Mouse (Mus musculus): ENCODE measurements around the gene Gm8298. TPM values are rescaled to one million over a fixed set of nuclear protein-coding genes. Genes with fewer than 3 reads are reported as not detected.
"Not testable (repeated sequence)": the region's sequence is repeated elsewhere in the genome, so short reads cannot be mapped to it uniquely, and the experiment has no call there.

Gm8298 gene
- polyA plus RNA-seq (2012; rRNA removed), result not detected in 2 replicates

DNA sequence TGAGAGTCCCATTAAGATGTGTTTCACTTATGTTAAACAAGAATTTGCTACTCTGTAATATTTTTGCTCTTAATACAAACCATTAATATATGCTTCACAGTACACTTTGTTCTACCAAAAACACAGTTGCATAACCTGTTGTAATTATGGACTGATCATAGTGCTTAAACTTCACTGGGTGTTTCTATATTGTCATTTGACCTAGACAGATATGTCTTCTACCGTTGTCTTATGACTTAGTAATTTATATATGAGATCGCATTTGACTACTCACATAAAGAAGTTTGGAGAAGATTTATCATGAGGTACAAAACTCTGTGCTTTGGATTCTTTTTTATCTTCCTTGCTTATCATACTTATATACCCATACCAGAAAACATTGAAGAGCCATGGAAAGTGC, at the start of gene Gm8298:
TSS of gene Gm8298 (plus strand) at position 301 of the 400 bp plus-strand sequence.
- TF ChIP-seq CTCF (IDR thresholded peaks at IDR 0.05; ENCODE audit: borderline replicate concordance, extremely low read depth, insufficient read depth, insufficient read length) (no peak), POLR2A (IDR thresholded peaks at IDR 0.05; ENCODE audit: borderline replicate concordance, extremely low read depth, insufficient read depth, insufficient read length, poor library complexity, severe bottlenecking) (no peak)
- no peak for DNase-seq (ENCODE audit: low read depth)

DNA sequence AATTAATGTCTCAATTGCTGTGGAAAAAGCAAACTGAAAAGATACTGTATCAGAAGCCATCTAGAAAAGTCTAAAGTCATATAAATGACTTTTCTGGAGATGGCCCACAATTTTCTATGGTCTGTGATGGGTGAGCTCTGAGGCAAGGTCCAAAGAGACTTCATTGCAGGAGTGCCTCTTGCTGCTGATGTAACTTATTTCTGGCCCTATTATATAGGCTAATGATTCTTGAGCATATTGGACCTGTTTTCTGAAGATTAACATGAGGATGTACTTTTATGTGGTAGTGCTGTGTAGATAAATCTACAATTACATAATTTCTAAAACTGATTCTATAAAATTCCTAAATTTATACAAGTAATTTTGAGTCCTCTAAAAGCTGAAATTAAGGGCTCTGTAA, 47.7 kb upstream of the Gm8298 start:
- no peak for DNase-seq (ENCODE audit: low read depth)
- TF ChIP-seq POLR2A (IDR thresholded peaks at IDR 0.05; ENCODE audit: borderline replicate concordance, extremely low read depth, insufficient read depth, insufficient read length, poor library complexity, severe bottlenecking) (no peak), CTCF (IDR thresholded peaks at IDR 0.05; ENCODE audit: borderline replicate concordance, extremely low read depth, insufficient read depth, insufficient read length) (no peak)

GRCm38 (mm10) chr3:59870765-59871164, 9.9 kb downstream of the Gm8298 start:
- peak; percentile 78 for DNase-seq (ENCODE audit: low read depth)
- peak; percentile 72; the same call in 1 of the 2 replicates for TF ChIP-seq CTCF (IDR thresholded peaks at IDR 0.05; ENCODE audit: borderline replicate concordance, extremely low read depth, insufficient read depth, insufficient read length)
- no peak for TF ChIP-seq POLR2A (IDR thresholded peaks at IDR 0.05; ENCODE audit: borderline replicate concordance, extremely low read depth, insufficient read depth, insufficient read length, poor library complexity, severe bottlenecking)

DNA sequence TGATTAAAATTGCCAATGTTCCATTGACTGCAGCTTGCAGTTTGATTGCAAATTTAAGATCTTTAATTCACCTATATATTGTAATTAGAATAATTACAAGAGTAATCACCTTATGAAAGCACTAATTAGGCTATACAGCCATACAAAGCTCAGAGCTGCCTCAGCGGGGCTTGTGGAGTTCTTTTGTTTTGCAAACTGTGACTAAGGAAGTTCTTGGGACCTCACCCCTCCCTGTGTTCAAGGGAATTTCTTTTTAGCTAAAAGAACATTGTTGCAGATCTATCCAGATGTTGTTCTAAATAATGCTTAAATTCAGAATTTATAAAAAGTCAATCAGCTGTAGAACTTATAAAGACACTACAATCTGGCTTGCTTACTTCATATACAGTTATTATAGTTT, 16.8 kb downstream of the Gm8298 start:
- DNase-seq (ENCODE audit: low read depth), result not testable (repeated sequence)

DNA sequence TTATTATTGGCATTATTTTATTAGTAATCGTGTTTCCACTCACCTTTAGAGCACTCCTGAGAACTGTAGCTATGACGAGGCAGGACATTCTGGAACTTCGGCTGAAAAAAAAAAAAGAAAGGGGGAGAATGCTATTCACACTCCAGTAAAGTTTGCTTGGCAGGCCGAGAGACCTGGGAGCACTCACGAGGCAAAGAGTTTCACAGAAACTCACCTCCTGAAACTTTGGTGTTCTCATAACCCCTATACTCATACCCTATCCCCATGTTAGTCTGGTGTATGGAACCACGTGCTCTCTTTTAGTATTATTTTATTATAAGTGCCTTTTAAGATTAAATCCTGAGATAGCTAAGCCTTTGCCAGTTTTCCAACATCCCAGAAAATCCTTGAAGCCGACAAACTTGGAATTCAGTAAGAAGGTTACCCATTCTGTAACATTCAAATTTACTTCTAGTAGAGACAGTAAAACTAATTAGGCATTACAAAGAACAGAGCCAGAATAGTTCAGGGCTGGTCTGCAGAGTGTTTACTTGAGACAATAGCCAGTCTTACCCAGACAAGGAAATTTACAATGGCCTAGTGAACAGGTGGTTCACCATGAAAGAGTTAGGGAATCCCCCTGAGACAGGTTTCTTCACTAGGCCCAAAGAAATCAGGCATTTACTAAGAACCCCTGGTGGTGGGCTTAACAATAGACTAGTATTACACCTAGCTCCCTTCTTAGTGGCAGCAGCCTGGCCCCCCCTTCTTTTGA, 19.1 kb downstream of the Gm8298 start:
- DNase-seq (ENCODE audit: low read depth), result not testable (repeated sequence)

DNA sequence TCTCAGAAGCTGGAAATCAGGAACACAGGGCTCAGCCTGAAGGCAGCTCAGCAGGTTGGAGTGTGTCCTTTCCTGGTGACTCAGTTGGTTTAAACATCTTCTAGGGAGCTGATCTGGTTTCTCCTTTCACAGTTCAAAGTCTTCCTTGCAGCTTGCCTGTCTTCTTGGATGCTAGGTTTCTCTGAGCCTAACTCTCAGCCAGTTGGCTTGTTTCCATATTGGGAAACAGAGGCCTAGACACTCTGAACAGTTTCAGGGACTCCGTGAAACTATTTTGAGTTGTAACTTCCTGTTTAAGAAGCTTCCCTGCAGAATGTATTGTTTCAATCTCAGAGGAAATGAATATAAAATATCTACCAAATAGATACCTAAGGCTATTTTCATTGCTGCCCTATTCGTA, 32.4 kb downstream of the Gm8298 start:
- DNase-seq (ENCODE audit: low read depth), result no peak
- TF ChIP-seq POLR2A (IDR thresholded peaks at IDR 0.05; ENCODE audit: borderline replicate concordance, extremely low read depth, insufficient read depth, insufficient read length, poor library complexity, severe bottlenecking) (no peak), CTCF (IDR thresholded peaks at IDR 0.05; ENCODE audit: borderline replicate concordance, extremely low read depth, insufficient read depth, insufficient read length) (no peak)

GRCm38 (mm10) chr3:59924914-59925313, 64.1 kb downstream of the Gm8298 start, which contains the start of gene C130079G13Rik:
C130079G13Rik (plus strand) TSS chr3:59925214.
- no peak for TF ChIP-seq CTCF (IDR thresholded peaks at IDR 0.05; ENCODE audit: borderline replicate concordance, extremely low read depth, insufficient read depth, insufficient read length)
- no peak for TF ChIP-seq POLR2A (IDR thresholded peaks at IDR 0.05; ENCODE audit: borderline replicate concordance, extremely low read depth, insufficient read depth, insufficient read length, poor library complexity, severe bottlenecking)
- no peak for DNase-seq (ENCODE audit: low read depth)

Other genes with a start within 250 kb of the Gm8298 start
- gene Gm5538, start 131.3 kb upstream of the Gm8298 start, polyA plus RNA-seq (2012; rRNA removed), result not detected in 2 replicates
- not detected in 2 replicates for gene C130079G13Rik, start 64.2 kb downstream of the Gm8298 start, polyA plus RNA-seq (2012; rRNA removed)
- gene Aadacl2, start 145.7 kb downstream of the Gm8298 start, polyA plus RNA-seq (2012; rRNA removed), result 0.11 TPM in 1 of 2 replicates, not detected in the other
- 0.18 TPM in 1 of 2 replicates, not detected in the other for gene Aadac, start 164.7 kb downstream of the Gm8298 start, polyA plus RNA-seq (2012; rRNA removed)
- 0.05 TPM in 1 of 2 replicates, not detected in the other for gene Sucnr1, start 220.8 kb downstream of the Gm8298 start, polyA plus RNA-seq (2012; rRNA removed)